Mouse (Mus musculus) B cell, adult 2 months (primary cell): Measurements from ENCODE around the gene Rftn2.

ENCODE experiments used
- DNase-seq, 2 experiments: peaks; one replicate each; pipeline ENCODE4 v3.0.0; 2022

The Rftn2 gene

GRCm38 (mm10) chr1:55210202-55210965 lies 16.2 kb downstream of the Rftn2 start:
- peak; percentile 72 to 77 for DNase-seq

- DNase-seq = no peak
Measured at GRCm38 (mm10) chr1:55208500-55209140, 18.0 kb downstream of the Rftn2 start.

GRCm38 (mm10) chr1:55207561-55207960 lies 19.0 kb downstream of the Rftn2 start:
- no peak for DNase-seq

- DNase-seq = no peak
Measured at GRCm38 (mm10) chr1:55205808-55206327, 20.7 kb downstream of the Rftn2 start.

- DNase-seq = no peak
Measured at GRCm38 (mm10) chr1:55201850-55202752, 24.5 kb downstream of the Rftn2 start.

GRCm38 (mm10) chr1:55198719-55199118 lies 27.9 kb downstream of the Rftn2 start:
- no peak for DNase-seq

- no peak for DNase-seq
Measured at GRCm38 (mm10) chr1:55196327-55197003, 30.1 kb downstream of the Rftn2 start.

GRCm38 (mm10) chr1:55195021-55195420 lies 31.6 kb downstream of the Rftn2 start:
- no peak for DNase-seq

- DNase-seq = no peak
Measured at GRCm38 (mm10) chr1:55194064-55194915, 32.3 kb downstream of the Rftn2 start.

- no peak for DNase-seq
Measured at GRCm38 (mm10) chr1:55193316-55193715, 33.3 kb downstream of the Rftn2 start.

GRCm38 (mm10) chr1:55192824-55193223 lies 33.8 kb downstream of the Rftn2 start:
- DNase-seq = peak; percentile 77

GRCm38 (mm10) chr1:55192015-55192414 lies 34.6 kb downstream of the Rftn2 start:
- no peak for DNase-seq

GRCm38 (mm10) chr1:55186592-55187210 lies 39.9 kb downstream of the Rftn2 start:
- no peak for DNase-seq

- DNase-seq = no peak
Measured at GRCm38 (mm10) chr1:55185718-55186117, 40.9 kb downstream of the Rftn2 start.

- DNase-seq = no peak
Measured at GRCm38 (mm10) chr1:55182392-55182791, 44.2 kb downstream of the Rftn2 start.

GRCm38 (mm10) chr1:55179917-55180566 lies 46.5 kb downstream of the Rftn2 start:
- peak; percentile 33 to 45 for DNase-seq

- no peak for DNase-seq
Measured at GRCm38 (mm10) chr1:55174558-55175034, 52.0 kb downstream of the Rftn2 start.

- no peak for DNase-seq
Measured at GRCm38 (mm10) chr1:55173720-55174557, 52.6 kb downstream of the Rftn2 start.
